Mouse (Mus musculus) neural tube, embryonic 12.5 days (tissue): ENCODE results near the gene Mogs. TPM values are rescaled to one million over a fixed set of nuclear protein-coding genes. Genes with fewer than 3 reads are reported as not detected.

Source experiments
- ATAC-seq: fragments of 200-750 bp; cut with Nextera tagmentation; 2 replicates; pipeline ENCODE4 v1.8.0; 2017; ENCODE audit warnings: low read depth, mild to moderate bottlenecking, moderate TSS enrichment, moderate library complexity; ENCODE audit not compliant: low FRiP score
- H3K27ac ChIP-seq: fragments of 300-500 bp; sonication (generic); 2 replicates; pipeline ENCODE4 v1.5.1; 2016
- H3K27me3 ChIP-seq: fragments of 300-500 bp; sonication (generic); replicated peaks from 2 replicates; pipeline ENCODE4 v1.6.1; 2016; ENCODE audit warnings: mild to moderate bottlenecking
- H3K36me3 ChIP-seq: fragments of 300-500 bp; sonication (generic); 2 replicates; pipeline ENCODE4 v1.6.1; 2016; ENCODE audit warnings: mild to moderate bottlenecking
- H3K4me1 ChIP-seq: fragments of 300-500 bp; sonication (generic); 2 replicates; pipeline ENCODE4 v1.6.1; 2016
- H3K4me2 ChIP-seq: fragments of 300-500 bp; sonication (generic); replicated peaks from 2 replicates; pipeline ENCODE4 v1.6.1; 2016; ENCODE audit warnings: mild to moderate bottlenecking
- H3K4me3 ChIP-seq: fragments of 300-500 bp; sonication (generic); 2 replicates; pipeline ENCODE4 v1.5.1; 2016
- H3K9ac ChIP-seq: fragments of 300-500 bp; sonication (generic); 2 replicates; pipeline ENCODE4 v1.6.1; 2016; ENCODE audit warnings: mild to moderate bottlenecking
- H3K9me3 ChIP-seq: fragments of 300-500 bp; sonication (generic); 2 replicates; pipeline ENCODE4 v1.6.1; 2016; ENCODE audit warnings: mild to moderate bottlenecking
- WGBS: fragments of 180-500 bp; shearing (Covaris S2); methylation state at CpG from one replicate; pipeline ENCODE4 v1.1.7; 2016; 5-methylcytosine and 5-hydroxymethylcytosine counted together
- polyA plus RNA-seq: library from polyadenylated mRNA; unstranded; fragments of >200 nt; fragmentation: Nextera tagmentation; extraction: Ambion mirVana; gene quantifications from 2 replicates; pipeline ENCODE4 v1.2.1, GENCODE M21; 2016

The Mogs gene
- polyA plus RNA-seq, 1 experiment from 2014 or later, result 39.4 TPM

DNA sequence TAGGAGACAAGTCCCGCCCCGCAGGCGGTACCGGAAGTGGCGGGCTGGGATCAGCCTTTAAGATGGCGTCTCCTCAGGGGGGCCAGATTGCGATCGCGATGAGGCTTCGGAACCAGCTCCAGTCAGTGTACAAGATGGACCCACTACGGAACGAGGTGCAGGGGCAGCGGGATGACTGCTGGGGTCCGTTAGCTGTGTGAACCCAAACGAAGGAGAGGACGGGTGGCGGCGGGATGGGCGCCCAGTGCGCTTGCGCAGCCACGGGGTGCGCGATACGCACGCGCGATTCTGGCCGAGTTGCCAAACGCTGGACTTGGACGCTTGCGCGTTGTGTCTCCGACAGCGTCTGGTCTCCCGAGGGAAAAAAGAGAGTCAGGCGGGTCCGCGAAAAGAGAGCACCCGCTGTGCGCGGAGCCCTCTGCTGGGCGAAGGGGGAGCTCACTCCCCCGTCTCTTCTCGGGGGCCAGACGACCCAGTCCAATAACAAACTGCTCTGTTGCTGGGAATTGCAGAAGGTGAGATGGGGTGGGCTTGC, 36.9 kb upstream of the Mogs start:
- peak overlapping the region; percentile 75 for H3K9ac ChIP-seq
- H3K4me2 ChIP-seq, result peak overlapping the region; percentile 96
- under 1% methylated on average over 46 of the region's 46 CpGs for WGBS
- peak; percentile 93 for ATAC-seq
- H3K9me3 ChIP-seq, result no peaks in the 10 kb centered on the region
- peaks cover 18% of the 10 kb centered on the region for H3K4me1 ChIP-seq
- H3K4me3 ChIP-seq, result peak overlapping the region; percentile 74
- peaks cover 40% of the 10 kb centered on the region for H3K27me3 ChIP-seq
- H3K27ac ChIP-seq, result peak overlapping the region; percentile 77; the same call in 1 of the 2 replicates
- peaks cover 12% of the 10 kb centered on the region for H3K36me3 ChIP-seq

DNA sequence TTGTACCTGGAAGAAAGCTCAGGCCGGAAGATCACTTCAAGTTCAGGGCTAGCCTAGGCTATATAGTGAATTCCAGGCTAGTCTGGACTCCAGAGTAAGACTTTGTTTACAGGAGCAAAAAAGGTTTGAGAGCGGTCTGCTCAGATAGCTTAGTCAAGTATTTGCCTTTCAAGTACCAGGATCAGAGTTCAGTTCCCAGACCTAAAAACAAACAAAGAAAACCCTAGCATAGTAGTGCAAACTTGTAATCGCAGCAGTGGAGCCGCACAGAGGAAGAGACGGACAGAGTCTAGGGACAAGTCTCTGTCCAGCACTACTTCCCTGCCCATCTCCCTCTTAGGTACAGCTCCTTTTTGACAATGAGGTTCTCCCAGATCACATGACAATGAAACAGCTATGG, 35.1 kb upstream of the Mogs start:
- Histone ChIP-seq H3K4me3 (no peak overlapping the region), H3K4me1 (peaks cover 22% of the 10 kb centered on the region), H3K36me3 (peaks cover 12% of the 10 kb centered on the region), H3K9ac (no peak overlapping the region), H3K27ac (no peak overlapping the region), H3K9me3 (no peaks in the 10 kb centered on the region), H3K27me3 (peaks cover 43% of the 10 kb centered on the region), H3K4me2 (no peak overlapping the region)
- 96% methylated on average over 5 of the region's 5 CpGs for WGBS
- no peak for ATAC-seq

DNA sequence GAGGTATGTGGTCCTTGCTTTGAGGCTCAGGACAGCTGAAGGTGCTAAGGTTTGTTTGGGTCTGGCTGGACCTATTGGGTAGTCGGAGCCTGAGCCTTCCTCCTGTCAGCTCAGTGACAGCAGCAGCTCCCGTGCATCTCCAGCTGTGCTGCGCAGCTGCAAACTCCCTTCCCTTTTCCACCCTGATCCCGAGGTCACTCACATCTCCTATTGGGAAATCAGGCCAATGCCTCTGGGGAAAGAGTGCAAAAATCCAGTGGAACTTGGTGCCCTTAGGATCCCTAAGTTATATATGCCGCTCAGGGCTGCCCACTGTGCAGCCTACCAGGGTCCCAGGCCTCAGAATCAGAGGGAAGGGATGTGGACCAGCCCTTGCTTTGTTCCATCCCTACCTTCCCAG, 31.8 kb upstream of the Mogs start:
- H3K9ac ChIP-seq, result no peak overlapping the region
- H3K4me2 ChIP-seq, result no peak overlapping the region; the same call in 1 of the 2 replicates
- peaks cover 12% of the 10 kb centered on the region for H3K36me3 ChIP-seq
- H3K9me3 ChIP-seq, result no peaks in the 10 kb centered on the region
- H3K27me3 ChIP-seq, result peaks cover 66% of the 10 kb centered on the region
- H3K4me1 ChIP-seq, result peaks cover 29% of the 10 kb centered on the region
- no peak for ATAC-seq
- WGBS, result 8% methylated on average over 5 of the region's 5 CpGs
- no peak overlapping the region for H3K27ac ChIP-seq
- no peak overlapping the region for H3K4me3 ChIP-seq

DNA sequence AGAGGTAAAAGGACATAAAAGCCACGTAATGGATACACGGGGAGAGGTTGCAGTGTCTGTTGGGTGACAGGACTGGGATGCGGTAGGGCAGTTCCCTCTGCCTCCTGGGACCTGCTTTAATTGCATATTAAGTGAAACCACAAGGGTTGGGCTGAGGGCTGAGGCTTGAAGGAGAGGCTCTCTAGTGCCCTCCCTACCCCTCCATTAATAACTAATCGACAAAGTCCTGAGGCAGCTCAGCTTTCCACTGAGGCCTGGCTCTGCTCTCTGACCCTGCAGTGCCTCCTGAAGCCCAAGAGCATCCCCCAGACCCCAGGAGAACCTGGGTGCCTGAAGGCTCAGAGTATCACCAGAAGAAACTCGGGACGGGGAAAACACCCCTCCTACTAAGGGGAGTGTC, 30.8 kb upstream of the Mogs start:
- Histone ChIP-seq H3K9me3 (no peaks in the 10 kb centered on the region), H3K9ac (no peak overlapping the region), H3K4me3 (no peak overlapping the region), H3K36me3 (peaks cover 12% of the 10 kb centered on the region), H3K4me2 (no peak overlapping the region), H3K27ac (no peak overlapping the region), H3K4me1 (peaks cover 22% of the 10 kb centered on the region), H3K27me3 (peaks cover 72% of the 10 kb centered on the region)
- WGBS, result 7% methylated on average over 6 of the region's 6 CpGs
- ATAC-seq, result no peak

DNA sequence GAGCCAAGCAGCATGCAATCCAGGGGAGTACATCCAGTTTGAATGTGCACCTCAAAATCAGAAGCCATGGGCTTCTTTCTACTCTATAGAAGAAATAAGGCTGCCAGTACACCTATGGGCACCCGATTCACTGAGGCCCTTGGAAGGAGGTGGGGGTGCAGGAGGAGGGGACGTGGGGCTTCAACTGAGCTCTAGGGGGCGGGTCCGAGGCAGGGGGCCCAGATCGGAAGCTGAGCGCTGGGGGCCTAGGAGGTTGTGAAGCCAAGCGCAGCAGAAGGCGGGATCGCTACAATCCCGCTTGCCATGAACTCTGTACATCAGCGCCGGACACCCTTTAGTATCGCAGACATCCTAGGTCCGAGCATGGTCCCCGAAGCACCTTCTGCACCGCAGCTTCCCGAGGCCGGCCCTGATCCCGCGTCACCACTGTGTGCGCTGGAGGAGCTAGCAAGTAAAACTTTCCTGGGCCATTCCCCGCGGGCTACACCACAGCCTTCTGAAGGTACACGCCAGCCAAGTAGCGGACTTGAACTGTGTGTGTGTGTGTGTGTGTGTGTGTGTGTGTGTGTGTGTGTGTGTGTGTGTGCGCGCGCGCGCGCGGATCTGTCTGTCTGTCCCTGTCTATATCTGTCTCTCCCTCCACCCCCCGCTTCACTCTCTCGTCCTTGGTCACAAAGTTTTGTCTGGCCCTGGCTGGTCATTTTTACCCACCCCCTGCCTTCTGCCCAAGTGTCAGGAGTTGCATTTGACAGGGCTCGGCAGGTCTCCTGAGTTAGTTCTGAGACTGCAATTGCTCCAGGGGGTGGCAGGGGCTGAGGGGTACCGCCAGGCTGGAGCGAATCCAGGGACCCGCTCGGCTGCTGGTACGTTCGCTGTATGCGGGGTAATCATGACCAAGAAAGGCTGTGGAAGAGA, 28.9 kb upstream of the Mogs start, which contains the start of gene Lbx2:
TSS of gene Lbx2 (plus strand) at position 247 of the 915 bp plus-strand sequence.
- Histone ChIP-seq H3K27ac (no peak within 1 kb of the TSS), H3K36me3 (peaks cover 4% of the 10 kb centered on the region), H3K4me2 (peak within 1 kb of the TSS; percentile 45), H3K9ac (0 out of 2 replicates have a peak within 1 kb of the TSS, but pooled peaks have one; percentile 17), H3K9me3 (no peaks in the 10 kb centered on the region), H3K4me3 (no peak within 1 kb of the TSS), H3K27me3 (peaks cover 85% of the 10 kb centered on the region), H3K4me1 (peaks cover 16% of the 10 kb centered on the region)
- 3% methylated on average over 42 of the region's 42 CpGs for WGBS
- ATAC-seq, result no peak

DNA sequence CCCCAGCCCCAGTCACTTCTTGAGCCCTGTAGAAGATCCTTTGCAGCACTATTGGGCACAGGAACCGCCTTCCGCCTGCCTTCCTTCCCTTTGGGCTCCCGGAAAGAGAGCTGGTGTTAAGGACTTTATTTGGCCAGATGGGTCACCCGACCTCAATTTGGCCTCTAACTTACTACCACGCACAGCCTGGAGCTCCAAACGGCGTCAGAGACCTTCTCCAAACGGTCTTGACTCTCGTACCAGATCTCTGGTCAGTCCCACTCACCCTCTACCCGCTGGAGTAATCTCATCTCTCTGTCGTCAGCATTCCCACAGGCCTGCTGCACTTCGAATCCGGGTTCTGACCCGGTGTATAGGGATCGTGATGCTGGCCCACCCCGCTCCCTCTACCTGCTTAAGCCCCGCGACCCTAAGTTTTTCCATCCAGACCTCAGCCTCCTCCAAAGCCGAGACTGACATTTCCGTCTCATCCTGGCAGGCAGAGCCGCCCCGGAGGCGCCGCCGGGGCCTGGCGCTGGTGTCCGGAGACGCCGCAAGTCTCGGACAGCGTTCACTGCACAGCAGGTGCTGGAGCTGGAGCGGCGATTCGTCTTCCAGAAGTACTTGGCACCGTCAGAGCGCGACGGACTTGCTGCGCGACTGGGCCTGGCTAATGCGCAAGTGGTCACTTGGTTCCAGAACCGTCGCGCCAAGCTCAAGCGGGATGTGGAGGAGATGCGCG, 27.9 kb upstream of the Mogs start:
- H3K27ac ChIP-seq, result no peak overlapping the region
- peaks cover 80% of the 10 kb centered on the region for H3K27me3 ChIP-seq
- no peaks in the 10 kb centered on the region for H3K9me3 ChIP-seq
- H3K4me3 ChIP-seq, result peak overlapping the region; percentile 16
- H3K36me3 ChIP-seq, result no peaks in the 10 kb centered on the region; the same call in 1 of the 2 replicates
- no peak for ATAC-seq
- H3K4me2 ChIP-seq, result peak overlapping the region; percentile 45
- WGBS, result 2% methylated on average over 47 of the region's 47 CpGs
- peaks cover 16% of the 10 kb centered on the region for H3K4me1 ChIP-seq
- no peak overlapping the region for H3K9ac ChIP-seq

DNA sequence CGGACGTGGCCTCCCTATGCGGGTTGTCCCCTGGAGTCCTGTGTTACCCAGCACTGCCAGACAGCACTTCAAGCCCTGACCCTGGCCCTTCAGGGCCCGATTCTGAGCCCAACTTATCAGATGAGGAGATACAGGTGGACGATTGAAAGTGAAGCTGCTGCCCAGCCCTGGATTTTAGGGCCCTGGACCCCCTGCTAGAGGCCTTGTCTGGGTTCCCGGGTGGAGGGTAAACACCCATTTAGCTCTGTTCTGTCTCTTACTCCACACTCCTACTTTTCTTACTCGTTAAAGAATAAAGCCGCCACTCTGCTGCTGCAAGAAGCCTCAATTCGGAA, 27.4 kb upstream of the Mogs start:
- peak overlapping the region; percentile 45 for H3K4me2 ChIP-seq
- 6% methylated on average over 9 of the region's 9 CpGs for WGBS

DNA sequence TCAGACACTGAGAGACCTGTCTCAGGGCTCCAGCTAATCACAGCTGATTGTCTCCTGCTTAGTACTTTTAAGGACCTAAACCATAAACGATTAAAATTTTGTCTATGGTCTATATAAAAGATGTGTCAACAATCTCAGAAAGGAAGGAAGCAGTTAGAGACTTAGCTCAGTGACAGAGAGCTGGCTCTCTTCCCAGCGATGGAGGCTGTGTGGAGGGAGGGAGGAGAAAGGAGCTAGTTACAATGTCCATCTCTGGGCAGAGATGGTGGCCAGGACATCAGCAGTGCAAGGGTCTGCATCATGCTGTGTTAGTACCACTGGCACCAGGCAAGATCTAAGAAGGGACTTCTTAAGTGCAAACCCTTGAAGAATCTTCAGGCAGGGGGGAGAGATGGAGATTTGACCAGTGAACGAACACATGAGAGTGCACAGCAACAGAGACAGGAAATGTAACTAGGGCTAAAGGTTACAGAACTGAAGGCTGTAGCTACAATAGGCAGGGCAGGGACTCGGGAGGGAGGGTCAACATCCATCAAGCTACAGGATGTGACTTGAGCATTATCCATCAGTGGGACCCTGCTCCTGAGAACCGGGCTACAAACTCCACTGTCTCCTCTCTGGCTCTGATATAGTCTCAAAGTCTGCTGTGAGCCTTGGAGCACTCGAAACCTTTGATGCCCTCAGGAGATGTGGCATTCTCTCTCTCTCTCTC, 22.7 kb upstream of the Mogs start:
- Histone ChIP-seq H3K4me1 (peaks cover 2% of the 10 kb centered on the region), H3K36me3 (no peaks in the 10 kb centered on the region), H3K27ac (no peak overlapping the region), H3K27me3 (peaks cover 29% of the 10 kb centered on the region), H3K9me3 (no peaks in the 10 kb centered on the region), H3K4me2 (no peak overlapping the region), H3K4me3 (no peak overlapping the region), H3K9ac (no peak overlapping the region)
- ATAC-seq, result no peak
- 39% methylated on average over 6 of the region's 6 CpGs for WGBS

More for the DNA sequence above, 27.4 kb upstream of the Mogs start:
- Histone ChIP-seq H3K4me3 (0 out of 2 replicates have a peak overlapping the region, but pooled peaks have one; percentile 16), H3K27me3 (peaks cover 75% of the 10 kb centered on the region), H3K27ac (no peak overlapping the region), H3K4me1 (peaks cover 16% of the 10 kb centered on the region), H3K9me3 (no peaks in the 10 kb centered on the region), H3K9ac (no peak overlapping the region), H3K36me3 (no peaks in the 10 kb centered on the region)
- ATAC-seq, result no peak

DNA sequence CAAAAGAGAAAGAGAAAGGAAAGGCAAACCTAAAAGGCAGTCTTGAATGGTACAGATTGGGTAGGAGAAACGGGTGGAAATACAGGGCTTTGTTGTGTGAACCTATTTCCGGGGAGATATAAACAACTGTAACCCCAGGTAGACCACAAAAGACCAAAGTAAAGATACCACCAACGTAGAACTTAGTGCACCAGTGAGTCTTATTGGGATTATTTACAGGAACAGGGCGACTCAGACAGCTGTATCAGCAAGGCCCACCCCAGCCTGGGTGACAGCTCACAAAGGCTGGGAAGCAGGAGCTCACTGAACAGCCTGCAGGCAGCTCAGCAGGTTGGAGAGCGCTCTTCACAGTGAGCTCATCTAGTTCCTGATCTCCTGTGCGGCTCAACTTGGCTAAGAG, 19.3 kb upstream of the Mogs start:
- no peak for ATAC-seq
- H3K4me1 ChIP-seq, result no peaks in the 10 kb centered on the region
- no peaks in the 10 kb centered on the region for H3K36me3 ChIP-seq
- H3K9me3 ChIP-seq, result no peaks in the 10 kb centered on the region
- H3K27ac ChIP-seq, result no peak overlapping the region
- WGBS, result 54% methylated on average over 6 of the region's 6 CpGs
- no peak overlapping the region for H3K4me3 ChIP-seq
- H3K9ac ChIP-seq, result no peak overlapping the region
- no peak overlapping the region for H3K4me2 ChIP-seq
- peaks cover 2% of the 10 kb centered on the region; the same call in 1 of the 2 replicates for H3K27me3 ChIP-seq

DNA sequence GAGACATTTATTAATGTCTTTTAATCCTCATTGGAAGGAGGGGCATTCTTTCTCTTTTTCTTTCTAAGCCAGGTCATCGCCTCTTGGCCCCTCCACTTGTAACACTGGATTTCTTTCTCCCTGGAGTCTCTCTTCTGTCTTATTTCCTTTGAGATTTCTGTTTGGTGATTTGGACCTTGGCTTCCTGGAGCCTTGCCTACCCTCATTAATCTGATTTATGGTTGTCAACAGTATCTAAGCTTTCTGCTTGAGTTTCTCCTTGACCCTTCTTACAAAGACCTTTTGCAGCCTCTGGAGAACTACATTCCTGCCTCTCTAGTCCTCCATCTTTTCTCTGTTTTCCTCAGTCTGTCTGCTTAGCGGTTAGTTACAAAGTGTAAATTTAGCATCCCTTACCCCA, 16.9 kb upstream of the Mogs start:
- 69% methylated on average over 2 of the region's 2 CpGs for WGBS
- Histone ChIP-seq H3K36me3 (no peaks in the 10 kb centered on the region), H3K9me3 (no peaks in the 10 kb centered on the region), H3K9ac (no peak overlapping the region), H3K4me1 (peaks cover 16% of the 10 kb centered on the region), H3K27ac (no peak overlapping the region), H3K27me3 (peaks cover 3% of the 10 kb centered on the region; the same call in 1 of the 2 replicates), H3K4me3 (no peak overlapping the region), H3K4me2 (no peak overlapping the region)
- ATAC-seq, result no peak

DNA sequence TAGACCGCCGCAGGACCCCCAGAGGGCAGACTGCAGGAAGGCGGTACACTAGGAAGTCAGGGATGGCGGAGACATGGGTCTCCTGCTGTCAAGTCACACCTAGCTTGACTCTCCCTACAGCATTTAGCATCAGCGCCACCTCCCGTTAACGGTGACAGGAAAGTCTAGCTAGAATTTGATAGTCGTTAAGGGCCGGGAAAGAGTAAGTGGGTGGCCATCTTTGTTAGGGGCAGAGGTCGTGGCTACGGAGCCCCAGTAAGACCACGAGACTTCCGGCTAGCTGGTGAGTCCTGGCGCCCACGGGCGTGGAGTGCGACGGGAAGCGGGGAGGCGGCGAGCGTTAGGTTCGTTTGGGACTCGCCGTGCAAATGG, 14.0 kb upstream of the Mogs start, which contains the start of the genes Ccdc142 and Gm42688:
TSS of gene Ccdc142 (plus strand) at position 286 of the 372 bp plus-strand sequence.
TSS of gene Gm42688 (plus strand) at position 302 of the 372 bp plus-strand sequence.
- ATAC-seq, result peak; percentile 92
- Histone ChIP-seq H3K9me3 (no peaks in the 10 kb centered on the region), H3K27ac (peak within 1 kb of the TSS; percentile 65; the same call in 1 of the 2 replicates), H3K9ac (peak within 1 kb of the TSS; percentile 85), H3K27me3 (peaks cover 3% of the 10 kb centered on the region; the same call in 1 of the 2 replicates), H3K4me3 (peak within 1 kb of the TSS; percentile 76), H3K36me3 (peaks cover 3% of the 10 kb centered on the region; the same call in 1 of the 2 replicates), H3K4me2 (peak within 1 kb of the TSS; percentile 99), H3K4me1 (peaks cover 18% of the 10 kb centered on the region)
- WGBS, result under 1% methylated on average over 25 of the region's 25 CpGs
